Mouse (Mus musculus): ENCODE measurements around the gene Smbd1.

Gene Smbd1

DNA sequence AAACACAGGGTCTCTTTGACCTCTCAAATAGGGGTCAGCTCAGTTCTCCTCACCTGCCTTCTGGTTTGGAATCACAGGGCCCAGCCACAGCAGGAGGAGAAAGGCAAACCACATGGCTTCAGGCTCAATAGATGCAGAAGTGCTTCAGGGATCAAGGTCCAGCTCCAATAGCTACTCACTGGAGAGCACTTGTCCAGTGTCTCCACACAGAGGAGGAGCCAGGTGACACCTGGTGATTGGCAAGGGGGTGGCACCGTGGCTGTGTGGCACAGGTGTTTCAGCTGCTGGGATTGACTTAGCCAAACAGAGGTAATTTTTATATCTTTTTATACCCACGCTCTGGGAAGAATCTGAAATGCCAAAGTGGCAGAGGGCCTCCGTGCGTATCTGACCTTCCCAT lies at the start of gene Smbd1:
Gene Smbd1, minus strand, starts transcription at position 157 of the 400 bp plus-strand sequence.
- DNase-seq, result no peak

- no peak for DNase-seq
Observed at GRCm38 (mm10) chr16:32858771-32859636, 48.7 kb upstream of the Smbd1 start.

DNA sequence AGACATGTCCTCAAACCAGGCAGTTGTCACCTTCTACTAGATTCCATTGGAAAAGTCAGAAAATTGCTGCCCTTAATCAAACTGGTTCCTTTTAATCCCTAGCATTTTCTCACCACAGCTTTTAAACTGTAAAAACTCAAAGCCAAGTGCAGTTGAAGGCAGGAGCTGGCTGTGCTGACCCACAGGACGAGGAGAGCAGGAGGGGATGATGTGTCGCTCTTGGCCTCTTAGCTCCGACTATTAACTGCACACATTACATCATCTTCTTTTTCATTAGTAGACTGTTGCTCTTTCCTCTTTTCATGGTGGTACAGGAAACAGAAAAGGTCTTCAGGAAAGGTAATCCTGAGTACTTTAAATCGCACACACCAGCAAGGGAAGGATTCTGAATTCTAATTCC lies 48.1 kb upstream of the Smbd1 start:
- DNase-seq, result no peak

GRCm38 (mm10) chr16:32856751-32857150 lies 46.5 kb upstream of the Smbd1 start:
- no peak for DNase-seq

DNA sequence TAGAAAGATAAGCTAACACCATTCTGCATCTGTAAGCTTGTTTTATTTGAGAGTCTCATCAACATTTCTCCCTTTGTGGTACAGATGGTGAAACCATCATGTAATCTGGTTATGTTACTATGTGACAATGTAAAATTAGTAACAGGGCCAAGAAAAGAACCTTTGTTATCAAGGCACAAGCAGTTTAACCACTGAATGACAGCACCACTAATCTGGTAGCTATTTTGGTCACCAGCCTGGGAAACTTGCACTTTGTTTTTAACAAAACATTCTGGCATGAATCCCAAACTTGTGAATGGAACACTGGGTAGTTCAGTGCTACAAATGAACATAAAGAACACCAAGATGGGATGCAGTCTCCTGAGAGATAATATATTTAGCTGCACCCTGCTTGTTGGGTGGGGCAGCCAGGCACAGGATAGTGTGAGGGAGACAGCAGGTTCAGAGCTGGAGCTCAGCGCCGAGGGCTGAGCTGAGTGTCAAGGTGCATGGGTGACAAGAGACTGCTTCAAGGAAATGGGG lies 43.8 kb upstream of the Smbd1 start:
- no peak for DNase-seq

DNA sequence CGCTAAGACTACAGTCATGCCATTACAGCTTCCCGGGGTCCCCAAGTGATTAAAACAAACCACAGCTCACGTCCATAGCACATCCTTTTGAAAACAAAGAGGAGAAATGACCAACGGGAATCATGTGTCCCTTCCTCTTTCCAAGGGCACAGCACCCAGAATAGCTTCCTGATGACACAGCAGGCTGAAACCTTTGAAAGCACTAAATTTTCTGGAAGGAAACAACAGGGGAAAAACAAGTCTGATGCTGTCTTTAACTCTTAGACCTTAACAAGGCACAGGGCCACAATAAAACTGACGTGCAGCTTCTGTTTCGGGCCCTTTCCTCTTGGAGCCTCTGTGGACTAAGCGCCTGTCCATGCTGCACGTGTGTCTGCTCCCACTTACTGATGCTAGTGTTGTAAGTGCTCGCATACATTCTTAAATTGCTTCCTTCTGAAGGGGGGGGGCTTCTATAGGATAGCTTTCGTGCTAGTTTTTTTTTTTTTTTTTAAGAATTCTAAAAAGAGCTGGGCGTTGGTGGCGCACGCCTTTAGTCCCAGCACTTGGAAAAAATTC lies 43.3 kb upstream of the Smbd1 start:
- DNase-seq, result no peak

- DNase-seq, result no peak
Observed at GRCm38 (mm10) chr16:32849042-32849830, 39.0 kb upstream of the Smbd1 start.

DNA sequence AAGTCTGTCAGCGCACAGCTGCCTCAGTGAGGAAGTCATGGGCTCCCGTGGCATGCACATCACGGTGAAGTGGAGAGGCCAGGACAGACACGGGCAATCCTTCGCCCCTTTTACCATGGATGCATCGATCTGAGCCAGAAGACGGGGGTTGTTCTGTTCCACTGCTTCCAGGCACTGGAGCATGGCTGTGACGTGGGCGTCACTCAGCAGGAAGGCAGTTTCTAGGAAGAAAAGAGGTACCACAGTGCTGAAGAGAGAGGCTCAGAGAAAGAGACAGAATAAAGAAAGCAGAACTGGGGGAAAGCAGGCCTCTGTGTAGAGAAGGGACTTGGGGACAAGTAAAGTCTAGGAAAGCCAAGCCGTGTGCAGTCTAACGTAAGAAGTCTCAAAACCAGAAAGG lies 36.8 kb upstream of the Smbd1 start:
- no peak for DNase-seq

- DNase-seq, result no peak
Observed at GRCm38 (mm10) chr16:32831501-32831900, 21.2 kb upstream of the Smbd1 start.

DNA sequence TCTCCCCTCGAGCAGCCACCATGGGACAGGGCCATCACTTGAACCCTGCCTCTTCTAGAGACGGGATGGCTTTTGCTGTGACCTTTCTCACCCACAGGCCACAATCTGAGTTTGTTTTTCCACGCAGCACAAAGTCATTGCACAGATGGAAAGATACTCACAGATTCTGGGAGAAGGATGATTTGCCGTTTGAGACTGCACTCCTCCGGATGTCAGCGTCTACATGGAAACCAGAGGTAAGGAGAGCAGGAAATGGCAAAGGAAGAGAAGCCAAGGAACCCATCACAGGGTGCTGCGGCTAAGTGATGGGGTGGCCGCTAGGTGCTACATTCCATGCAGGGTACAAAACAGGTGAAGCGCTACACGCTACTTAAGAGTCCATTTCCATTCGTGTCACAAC lies 18.8 kb upstream of the Smbd1 start:
- DNase-seq, result no peak

DNA sequence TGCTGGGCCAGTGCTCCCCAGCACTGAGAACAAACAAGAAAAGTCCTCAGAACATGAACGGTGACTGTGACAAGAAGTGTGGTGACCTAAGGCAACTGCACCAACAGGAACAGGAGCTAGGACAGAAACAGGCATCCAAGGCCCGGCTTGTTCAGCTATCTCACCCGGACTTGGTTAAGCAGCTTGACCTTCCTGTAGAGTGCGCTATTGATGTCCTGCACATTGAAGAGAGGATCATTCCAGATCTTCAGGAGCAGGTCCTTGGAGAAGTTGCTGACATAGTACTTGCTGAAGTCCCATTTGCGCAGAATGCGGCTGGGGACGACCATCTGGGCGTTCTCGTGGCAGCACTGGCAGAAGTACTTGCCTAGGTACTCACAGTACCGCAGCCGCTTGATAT lies 16.2 kb upstream of the Smbd1 start:
- no peak for DNase-seq

GRCm38 (mm10) chr16:32825380-32825779 lies 15.1 kb upstream of the Smbd1 start:
- no peak for DNase-seq

- no peak for DNase-seq
Observed at GRCm38 (mm10) chr16:32824061-32824460, 13.8 kb upstream of the Smbd1 start.

- DNase-seq, result no peak
Observed at GRCm38 (mm10) chr16:32823487-32823886, 13.2 kb upstream of the Smbd1 start.

DNA sequence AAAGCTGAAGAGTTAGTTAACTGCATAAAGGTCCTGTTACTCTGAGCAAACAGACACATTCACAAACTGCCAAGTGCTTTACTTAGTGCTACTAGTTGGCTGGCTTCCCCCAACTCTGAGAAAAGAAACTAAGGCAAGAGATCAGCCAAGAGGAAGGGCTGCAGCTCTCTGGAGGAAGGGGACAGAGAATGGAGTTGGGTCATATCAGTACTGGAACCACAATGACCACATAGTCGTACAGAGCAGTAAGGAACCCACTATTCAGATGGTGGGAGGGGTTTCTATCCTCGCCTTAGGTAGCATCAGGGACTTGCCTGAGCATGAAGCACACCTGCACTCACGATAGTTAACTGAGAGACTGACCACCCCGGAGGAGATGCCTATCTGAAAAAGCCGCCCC lies 12.6 kb upstream of the Smbd1 start:
- no peak for DNase-seq

DNA sequence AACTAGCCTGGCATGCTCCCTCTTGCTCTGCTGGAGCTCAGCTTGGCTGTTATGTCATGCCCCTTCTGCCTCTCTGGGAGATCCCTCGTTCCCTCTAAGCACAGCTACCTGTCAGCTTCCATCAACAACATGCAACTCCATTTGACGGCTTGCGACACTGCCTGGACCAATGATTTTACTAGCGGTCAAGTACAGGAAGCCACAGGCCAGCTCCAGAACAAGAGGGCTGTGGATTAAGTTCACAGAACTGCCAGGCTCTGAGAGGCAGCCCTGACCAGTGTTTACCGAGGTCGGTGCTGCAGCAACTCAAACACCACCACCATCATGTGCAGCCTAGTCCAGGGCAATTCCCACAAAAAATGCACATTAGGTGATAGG lies 12.2 kb upstream of the Smbd1 start:
- DNase-seq, result no peak

DNA sequence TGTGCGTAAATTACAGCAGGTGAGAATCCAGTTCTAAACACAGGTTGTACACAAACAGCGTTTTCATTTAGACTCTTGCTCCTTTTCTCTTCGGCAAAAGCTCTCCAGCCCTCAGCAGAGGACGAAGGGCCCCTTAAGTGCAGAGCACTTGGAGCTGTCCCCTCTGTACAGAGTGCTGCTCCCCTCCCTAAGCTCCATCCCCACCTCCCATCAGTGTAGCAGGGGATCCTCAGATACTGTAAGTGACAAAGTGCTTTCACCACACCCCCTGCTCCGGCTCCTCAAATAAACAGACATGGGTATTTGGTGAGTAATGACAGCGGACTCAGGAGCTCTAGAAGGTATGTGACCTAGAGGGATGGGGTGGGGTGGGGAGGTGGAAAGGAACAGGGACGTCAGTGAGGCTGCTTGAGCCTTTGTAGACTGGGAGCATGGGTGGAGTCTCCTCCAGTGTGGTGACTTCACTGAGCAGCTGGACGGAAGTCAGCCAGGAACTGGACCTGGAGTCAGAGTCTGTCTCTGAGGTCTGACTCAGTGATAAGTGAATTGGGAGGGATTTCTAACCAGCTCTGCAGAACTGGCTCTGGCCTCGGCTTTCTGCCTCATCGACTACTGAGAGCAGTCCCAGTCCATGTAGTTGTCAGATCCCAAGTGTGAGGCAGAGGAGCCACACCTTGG lies 11.6 kb upstream of the Smbd1 start:
- DNase-seq, result no peak

- DNase-seq, result no peak
Observed at GRCm38 (mm10) chr16:32818441-32818840, 8.2 kb upstream of the Smbd1 start.

GRCm38 (mm10) chr16:32818036-32818435 lies 7.8 kb upstream of the Smbd1 start:
- DNase-seq, result no peak

- no peak for DNase-seq
Observed at GRCm38 (mm10) chr16:32815160-32815605, 4.9 kb upstream of the Smbd1 start.

- peak; percentile 47 for DNase-seq
Observed at GRCm38 (mm10) chr16:32814539-32814938, 4.3 kb upstream of the Smbd1 start.

GRCm38 (mm10) chr16:32813771-32814170 lies 3.5 kb upstream of the Smbd1 start:
- no peak for DNase-seq

- DNase-seq, result no peak
Observed at GRCm38 (mm10) chr16:32813362-32813761, 3.1 kb upstream of the Smbd1 start.
